In the genomic region with DNA sequence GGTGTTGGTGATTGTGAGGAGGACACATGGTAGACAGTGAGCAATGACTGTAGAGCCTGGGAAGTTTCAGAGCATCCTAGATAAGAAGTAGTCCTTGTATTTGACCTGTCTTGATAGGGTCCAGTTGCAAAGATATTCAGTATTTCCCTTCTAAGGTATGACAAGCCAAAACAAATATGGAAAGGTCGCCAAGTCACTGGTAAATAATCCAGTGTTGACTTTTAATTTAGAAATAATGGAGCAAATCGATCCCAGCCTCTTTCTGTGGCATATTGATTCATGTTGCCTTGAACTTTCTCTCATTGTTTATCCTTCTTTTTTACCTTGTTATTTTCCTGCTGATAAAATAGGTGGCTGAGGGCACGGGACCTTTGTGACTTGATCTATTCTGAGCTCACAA, we compare ENCODE assay signal across 23 mouse cellular contexts. TPM values are rescaled to one million over a fixed set of nuclear protein-coding genes. Genes with fewer than 3 reads are reported as not detected.
DNase-seq lines count a peak whose midpoint lies in the region; ATAC-seq and TF ChIP-seq lines count a peak whose summit lies in the region.
"Had no signal": no experiment of that assay in that cellular context is flagged by ENCODE, and none has a peak within 500 bp of the region (broad histone marks: within the 10 kb centered on the region; RNA-seq: fewer than 3 reads in every experiment).

No protein-coding gene starts in this region.

- H3K79me2 ChIP-seq in liver, adult 2 months (ENCODE audit: control insufficient read depth, insufficient read depth, low read length), result no peaks in the 10 kb centered on the region

- H3K4me1 ChIP-seq in kidney, adult 2 months (ENCODE audit: control insufficient read depth, insufficient read depth, low read length), result no peaks in the 10 kb centered on the region
- H3K4me1 ChIP-seq in liver, adult 2 months (ENCODE audit: control insufficient read depth, insufficient read depth, low read length), result peaks cover 9% of the 10 kb centered on the region
- H3K4me1 ChIP-seq in liver, embryonic 11.5 days (replicated peaks; ENCODE audit: control insufficient read depth, insufficient read depth, low read length), result no peaks in the 10 kb centered on the region; the same call in 1 of the 2 replicates
- H3K4me1 ChIP-seq in liver, postnatal 0 days (ENCODE audit: insufficient read depth), result no peaks in the 10 kb centered on the region
- H3K4me1 ChIP-seq in liver, embryonic 12.5 days, result no peaks in the 10 kb centered on the region

- no peak overlapping the region for H3K4me2 ChIP-seq in liver, embryonic 11.5 days
- H3K4me2 ChIP-seq in liver, postnatal 0 days (ENCODE audit: low read depth, low read length), result no peak overlapping the region
- H3K4me2 ChIP-seq in liver, embryonic 12.5 days, result no peak overlapping the region

- H3K9ac ChIP-seq in liver, adult 2 months (ENCODE audit: low read depth, low read length), result no peak overlapping the region
- no peak overlapping the region for H3K9ac ChIP-seq in liver, embryonic 11.5 days (ENCODE audit: low read depth, low read length)
- no peak overlapping the region for H3K9ac ChIP-seq in liver, postnatal 0 days (replicated peaks)
- H3K9ac ChIP-seq in liver, embryonic 12.5 days, result no peak overlapping the region

- TF ChIP-seq POLR2A in kidney, adult 2 months (IDR thresholded peaks at IDR 0.05; ENCODE audit: low read depth, low read length), result no peak
- TF ChIP-seq POLR2A in liver, adult 2 months (IDR thresholded peaks at IDR 0.05; ENCODE audit: extremely low read depth, insufficient read depth, low read length), result no peak

- no peak for TF ChIP-seq EP300 in liver, postnatal 0 days (IDR thresholded peaks at IDR 0.05; ENCODE audit: low read depth)

- intact Hi-C loops in gastrocnemius, adult 2 months (cut with DNase I), result no loop called here

- no peaks in the 10 kb centered on the region for H3K27me3 ChIP-seq in kidney, adult 2 months (replicated peaks; ENCODE audit: control insufficient read depth, insufficient read depth, low read length)
- H3K27me3 ChIP-seq in liver, adult 2 months (ENCODE audit: control insufficient read depth, insufficient read depth, low read length), result no peaks in the 10 kb centered on the region
- H3K27me3 ChIP-seq in liver, embryonic 11.5 days (replicated peaks; ENCODE audit: control insufficient read depth, insufficient read depth, low read length), result no peaks in the 10 kb centered on the region
- no peaks in the 10 kb centered on the region for H3K27me3 ChIP-seq in liver, postnatal 0 days (ENCODE audit: insufficient read depth, low read length)
- no peaks in the 10 kb centered on the region for H3K27me3 ChIP-seq in liver, embryonic 12.5 days (replicated peaks)
- H3K27me3 ChIP-seq: CH12.LX, Patski had no signal

- H3K27ac ChIP-seq in gastrocnemius, adult 2 months, result 0 out of 2 replicates have a peak overlapping the region, but pooled peaks have one; percentile 20
- H3K27ac ChIP-seq in kidney, adult 2 months (ENCODE audit: insufficient read depth, low read depth, low read length), result no peak overlapping the region
- no peak overlapping the region for H3K27ac ChIP-seq in liver, adult 2 months (replicated peaks; ENCODE audit: insufficient read depth, low read depth, low read length)
- no peak overlapping the region for H3K27ac ChIP-seq in liver, embryonic 11.5 days (ENCODE audit: low read depth, low read length)
- no peak overlapping the region for H3K27ac ChIP-seq in liver, postnatal 0 days (ENCODE audit: low read depth)
- no peak overlapping the region for H3K27ac ChIP-seq in liver, embryonic 12.5 days

- H3K36me3 ChIP-seq in kidney, adult 2 months (ENCODE audit: control insufficient read depth, insufficient read depth, low read length), result no peaks in the 10 kb centered on the region
- no peaks in the 10 kb centered on the region for H3K36me3 ChIP-seq in liver, adult 2 months (ENCODE audit: control insufficient read depth, insufficient read depth, low read length)
- no peaks in the 10 kb centered on the region for H3K36me3 ChIP-seq in liver, embryonic 11.5 days (ENCODE audit: control insufficient read depth, insufficient read depth, low read length)
- H3K36me3 ChIP-seq in liver, postnatal 0 days (replicated peaks; ENCODE audit: insufficient read depth, low read length), result no peaks in the 10 kb centered on the region
- H3K36me3 ChIP-seq in liver, embryonic 12.5 days, result no peaks in the 10 kb centered on the region
- H3K36me3 ChIP-seq: G1E had no signal

- no peaks in the 10 kb centered on the region for H3K9me3 ChIP-seq in liver, embryonic 11.5 days (ENCODE audit: control insufficient read depth, low read length)
- no peaks in the 10 kb centered on the region for H3K9me3 ChIP-seq in liver, postnatal 0 days (ENCODE audit: low read length)
- no peaks in the 10 kb centered on the region for H3K9me3 ChIP-seq in liver, embryonic 12.5 days (replicated peaks)
- H3K9me3 ChIP-seq: G1E had no signal

- ATAC-seq in liver, embryonic 11.5 days (replicated peaks; ENCODE audit: low FRiP score), result no peak
- peak; percentile 60 for ATAC-seq in liver, postnatal 0 days
- no peak for ATAC-seq in liver, embryonic 12.5 days
- ATAC-seq: activated CD4-positive, CD25-positive, alpha-beta regulatory T cell, adult 4 months; CD4-positive, CD25-positive, alpha-beta regulatory T cell, adult 4 months; Patski had no signal

- no peak for DNase-seq in gastrocnemius, adult 2 months
- DNase-seq in gastrocnemius, adult 18-20 months (ENCODE audit: low spot score), result no peak
- DNase-seq in kidney, adult 2 months, result peak; percentile 18
- DNase-seq in kidney, postnatal 36 days, result no peak
- peak; percentile 98 for DNase-seq in liver, adult 2 months (ENCODE audit: extremely low read depth, low read depth, low spot score)
- no peak for DNase-seq in liver, embryonic 11.5 days (ENCODE audit: low spot score)
- no peak for DNase-seq in liver, postnatal 0 days
- DNase-seq: adrenal gland, adult 2 months; adrenal gland, adult 8-10 months; adrenal gland, postnatal 10 days; adrenal gland, postnatal 14 days; adrenal gland, postnatal 25 days; adrenal gland, postnatal 36 days; B cell, adult 2 months; cerebellum, adult 11 months; cerebellum, adult 11-12 months had no signal

- TF ChIP-seq CTCF in gastrocnemius, adult 2 months (IDR thresholded peaks at IDR 0.05), result no peak
- TF ChIP-seq CTCF in kidney, adult 2 months (conservative IDR thresholded peaks at IDR 0.05; ENCODE audit: insufficient read depth, insufficient read length, low read depth, low read length), result no peak
- no peak for TF ChIP-seq CTCF in liver, adult 2 months (IDR thresholded peaks at IDR 0.05; ENCODE audit: low read depth, low read length)
- no peak for TF ChIP-seq CTCF in liver, postnatal 0 days (IDR thresholded peaks at IDR 0.05; ENCODE audit: low read depth)

- 51% methylated on average over 3 of the region's 3 CpGs for WGBS in kidney, adult 2 months
- WGBS in liver, adult 2 months, result 18% methylated on average over 3 of the region's 3 CpGs
- WGBS in liver, embryonic 11.5 days, result 53% methylated on average over 3 of the region's 3 CpGs
- 41% methylated on average over 3 of the region's 3 CpGs for WGBS in liver, postnatal 0 days (ENCODE audit: insufficient replicate concordance)
- WGBS in liver, embryonic 12.5 days (ENCODE audit: insufficient replicate concordance), result 48% methylated on average over 3 of the region's 3 CpGs

- no peak overlapping the region for H3K4me3 ChIP-seq in gastrocnemius, adult 2 months
- H3K4me3 ChIP-seq in kidney, adult 2 months (ENCODE audit: insufficient read depth, low read depth, low read length), result no peak overlapping the region
- H3K4me3 ChIP-seq in liver, adult 2 months (ENCODE audit: insufficient read depth, low read depth, low read length), result no peak overlapping the region
- H3K4me3 ChIP-seq in liver, embryonic 11.5 days (ENCODE audit: low read depth, low read length), result no peak overlapping the region
- no peak overlapping the region for H3K4me3 ChIP-seq in liver, postnatal 0 days (ENCODE audit: low read depth, low read length)
- no peak overlapping the region for H3K4me3 ChIP-seq in liver, embryonic 12.5 days

RNA-seq across cellular contexts. Expression of a gene that starts 57.4 kb away (rescaled TPM):
- 10 to 100 TPM; 23.9 to 39.9 TPM for total RNA-seq in gastrocnemius, adult 2 months (2021)
- total RNA-seq in gastrocnemius, adult 18-20 months (2021), result 10 to 100 TPM; 23.3 to 35.0 TPM
- polyA plus RNA-seq in kidney, adult 2 months (2012; rRNA removed), result 17.7 and 24.7 TPM in 2 replicates
- 61.0 and 74.8 TPM in 2 replicates for total RNA-seq in liver, adult 2 months (2014; rRNA removed)
- 42.4 and 44.6 TPM in 2 replicates for polyA plus RNA-seq in liver, adult 2 months (2012; rRNA removed)
- polyA plus RNA-seq in liver, embryonic 11.5 days (2014; fragmentation: Nextera tagmentation; extraction: Ambion mirVana), result 120 and 134 TPM in 2 replicates
- polyA plus RNA-seq in liver, postnatal 0 days (2015; fragmentation: Nextera tagmentation; extraction: Ambion mirVana), result 116 and 131 TPM in 2 replicates
- 76.2 and 80.2 TPM in 2 replicates for polyA plus RNA-seq in liver, embryonic 12.5 days (2016; fragmentation: Nextera tagmentation; extraction: Ambion mirVana)
- total RNA-seq: MEL had no signal
- polyA plus RNA-seq: activated CD4-positive, CD25-positive, alpha-beta regulatory T cell, adult 4 months; G1E had no signal

Comparison
In these comparisons a context has a peak if more than half of its experiments do, and no peak if none do; other contexts are left out.
1. DNase-seq: peak in kidney, adult 2 months (single experiment) and liver, adult 2 months (single experiment); none in gastrocnemius, adult 2 months (single experiment), gastrocnemius, adult 18-20 months (single experiment), kidney, postnatal 36 days (0 of 2), liver, embryonic 11.5 days (single experiment) and liver, postnatal 0 days (single experiment).